ENCODE assay signal across 8 mouse cellular contexts in the genomic region with DNA sequence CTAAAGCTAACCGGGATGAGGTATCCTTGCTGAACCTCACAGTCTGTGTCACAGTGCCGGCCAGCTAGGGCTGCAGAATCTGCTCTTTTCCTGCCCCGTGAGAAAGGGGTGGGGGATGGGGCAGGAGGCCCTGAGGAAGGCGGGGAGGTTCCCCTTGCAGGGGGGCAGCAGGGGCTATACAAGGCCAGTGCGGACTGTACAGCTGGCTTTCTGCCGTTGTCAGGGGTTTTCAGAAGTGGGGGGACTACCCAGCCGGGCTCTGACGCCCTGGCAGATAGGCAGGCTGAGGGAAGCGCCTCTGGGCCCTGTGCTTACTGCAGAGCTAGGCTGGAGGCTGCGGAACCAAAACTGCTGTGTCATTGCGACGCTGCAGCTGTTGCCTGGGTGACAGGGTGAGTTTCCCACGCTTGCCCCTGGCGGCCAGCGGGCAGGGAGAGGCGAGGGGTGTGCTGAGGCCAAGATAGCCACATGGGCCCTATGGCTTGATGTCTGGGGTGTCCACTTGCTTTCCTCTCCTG.
DNase-seq lines count a peak whose midpoint lies in the region; ATAC-seq and TF ChIP-seq lines count a peak whose summit lies in the region.

No protein-coding gene starts in this region.

- no peak for TF ChIP-seq POLR2A in cerebellum, adult 2 months (IDR thresholded peaks at IDR 0.05; ENCODE audit: borderline replicate concordance, insufficient read depth, low read length)

- DNase-seq in G1E (ENCODE audit: low spot score), result peak; percentile 62
- peak; percentile 54 for DNase-seq in cerebellum, adult 2 months
- peak; percentile 71 for DNase-seq in forelimb bud, embryonic 11.5 days (ENCODE audit: low read depth, low spot score)
- peak; percentile 83 for DNase-seq in heart, postnatal 4 days
- peak; percentile 64 for DNase-seq in layer of hippocampus, adult 9-10 months (ENCODE audit: low spot score)
- peak; percentile 92 for DNase-seq in lung, embryonic 14.5 days
- peak; percentile 48 for DNase-seq in testis, postnatal 14 days (ENCODE audit: low spot score)

- peaks cover 89% of the 10 kb centered on the region for H3K27me3 ChIP-seq in G1E (ENCODE audit: insufficient read depth, low read length)
- H3K27me3 ChIP-seq in cerebellum, adult 2 months (ENCODE audit: control insufficient read depth, insufficient read depth, low read length), result no peaks in the 10 kb centered on the region
- H3K27me3 ChIP-seq in lung, embryonic 14.5 days (ENCODE audit: insufficient read depth, low read length), result no peaks in the 10 kb centered on the region
- no peaks in the 10 kb centered on the region for H3K27me3 ChIP-seq in neural tube, embryonic 15.5 days (replicated peaks)

- peaks cover 21% of the 10 kb centered on the region for H3K4me1 ChIP-seq in G1E (ENCODE audit: insufficient read depth, low read depth, low read length)
- peaks cover 15% of the 10 kb centered on the region for H3K4me1 ChIP-seq in cerebellum, adult 2 months (ENCODE audit: control insufficient read depth, insufficient read depth, low read length)
- H3K4me1 ChIP-seq in lung, embryonic 14.5 days (ENCODE audit: insufficient read depth), result peaks cover 34% of the 10 kb centered on the region
- H3K4me1 ChIP-seq in neural tube, embryonic 15.5 days, result peaks cover 43% of the 10 kb centered on the region

- H3K9me3 ChIP-seq in G1E (replicated peaks), result no peaks in the 10 kb centered on the region
- no peaks in the 10 kb centered on the region for H3K9me3 ChIP-seq in lung, embryonic 14.5 days (ENCODE audit: low read depth, low read length)
- H3K9me3 ChIP-seq in neural tube, embryonic 15.5 days (replicated peaks), result no peaks in the 10 kb centered on the region

- H3K36me3 ChIP-seq in G1E (replicated peaks), result no peaks in the 10 kb centered on the region
- peaks cover 54% of the 10 kb centered on the region for H3K36me3 ChIP-seq in lung, embryonic 14.5 days (ENCODE audit: insufficient read depth)
- H3K36me3 ChIP-seq in neural tube, embryonic 15.5 days, result no peaks in the 10 kb centered on the region

- peak overlapping the region; percentile 45; the same call in 1 of the 2 replicates for H3K4me3 ChIP-seq in G1E (ENCODE audit: low read depth, low read length)
- no peak overlapping the region for H3K4me3 ChIP-seq in cerebellum, adult 2 months (replicated peaks; ENCODE audit: insufficient read depth, low read depth, low read length)
- no peak overlapping the region for H3K4me3 ChIP-seq in lung, embryonic 14.5 days (ENCODE audit: low read depth, low read length)
- H3K4me3 ChIP-seq in neural tube, embryonic 15.5 days (replicated peaks), result no peak overlapping the region

- 43% methylated on average over 16 of the region's 16 CpGs for WGBS in cerebellum, adult 2 months
- 6% methylated on average over 16 of the region's 16 CpGs for WGBS in lung, embryonic 14.5 days
- WGBS in neural tube, embryonic 15.5 days, result 3% methylated on average over 16 of the region's 16 CpGs

- peak overlapping the region; percentile 42 for H3K4me2 ChIP-seq in lung, embryonic 14.5 days
- H3K4me2 ChIP-seq in neural tube, embryonic 15.5 days, result peak overlapping the region; percentile 28

- ATAC-seq in G1E (ENCODE audit: extremely low read depth, insufficient number of reproducible peaks, low FRiP score, poor library complexity, severe bottlenecking), result peak; percentile 70
- peak; percentile 74 for ATAC-seq in lung, embryonic 14.5 days (ENCODE audit: insufficient read depth)
- peak; percentile 81 for ATAC-seq in neural tube, embryonic 15.5 days (ENCODE audit: low FRiP score)

- no peak for TF ChIP-seq CTCF in G1E (IDR thresholded peaks at IDR 0.05; ENCODE audit: low read depth, low read length)
- TF ChIP-seq CTCF in cerebellum, adult 2 months (IDR thresholded peaks at IDR 0.05; ENCODE audit: borderline replicate concordance, insufficient read depth, low read depth, low read length), result no peak
- peak; percentile 68 for TF ChIP-seq CTCF in lung, embryonic 14.5 days (IDR thresholded peaks at IDR 0.05; ENCODE audit: low read depth)

- H3K9ac ChIP-seq in lung, embryonic 14.5 days, result peak overlapping the region; percentile 26; the same call in 1 of the 2 replicates
- no peak overlapping the region for H3K9ac ChIP-seq in neural tube, embryonic 15.5 days (replicated peaks)

- H3K27ac ChIP-seq in cerebellum, adult 2 months (ENCODE audit: insufficient read depth, low read length), result no peak overlapping the region
- peak overlapping the region; percentile 80 for H3K27ac ChIP-seq in lung, embryonic 14.5 days (ENCODE audit: low read depth)
- H3K27ac ChIP-seq in neural tube, embryonic 15.5 days (replicated peaks), result peak overlapping the region; percentile 52
